Mouse (Mus musculus) testis, adult 2 months (tissue): ENCODE results near the gene Cnpy3.

ENCODE experiments used
- CTCF ChIP-seq: fragments of 200-500 bp; IDR thresholded peaks from 2 replicates; pipeline ENCODE4 v1.5.1; 2012; ENCODE audit warnings: low read depth, mild to moderate bottlenecking, inconsistent platforms, low read length, moderate library complexity; ENCODE audit not compliant: control insufficient read depth, insufficient read depth, insufficient replicate concordance
- POLR2A ChIP-seq: fragments of 200-500 bp; IDR thresholded peaks from 2 replicates; pipeline ENCODE4 v1.6.1; 2012; ENCODE audit warnings: low read depth, mild to moderate bottlenecking, inconsistent platforms, low read length, moderate library complexity; ENCODE audit not compliant: control insufficient read depth

DNA sequence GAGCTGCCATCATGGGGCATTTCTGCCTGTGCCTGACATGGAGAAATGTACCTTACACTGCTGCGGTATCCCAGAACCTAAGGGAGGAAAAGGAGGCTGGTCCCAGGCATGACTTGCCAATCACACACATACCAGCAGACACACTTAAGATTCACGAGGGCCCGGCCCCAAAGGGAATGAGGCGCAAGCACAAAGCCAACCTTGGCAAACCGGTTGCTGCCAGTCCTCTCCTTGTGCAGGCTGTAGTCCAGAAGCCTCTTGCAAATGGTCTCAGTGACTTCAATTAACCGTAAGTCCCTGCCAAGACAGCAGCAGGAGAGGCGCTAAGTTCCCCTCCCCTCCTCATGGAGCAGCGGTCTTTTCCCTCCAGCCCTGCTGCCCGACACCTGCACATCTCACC is 9.0 kb downstream of the Cnpy3 start:
- no peak for TF ChIP-seq CTCF
- no peak for TF ChIP-seq POLR2A
